Mouse (Mus musculus) ES-E14 (cell line): ENCODE results near the gene Cd164. TPM values are rescaled to one million over a fixed set of nuclear protein-coding genes. Genes with fewer than 3 reads are reported as not detected.

Source experiments
- DNase-seq: peaks from one replicate; pipeline ENCODE4 v3.0.0-alpha.2; 2013; ENCODE audit warnings: low read depth, low spot score
- H3K27ac ChIP-seq: 2 replicates; pipeline ENCODE4 v1.5.1; 2012; ENCODE audit warnings: low read depth, mild to moderate bottlenecking, low read length, moderate library complexity, mixed read lengths; ENCODE audit not compliant: poor library complexity, insufficient read depth, severe bottlenecking
- H3K36me3 ChIP-seq: 2 replicates; pipeline ENCODE4 v1.6.1; 2012; ENCODE audit warnings: mild to moderate bottlenecking, low read length, moderate library complexity, mixed read lengths; ENCODE audit not compliant: control insufficient read depth, poor library complexity, insufficient read depth, severe bottlenecking
- H3K4me1 ChIP-seq, 2 experiments: fragments of 150-350 bp in 1 of 2; sonication (generic) in 1 of 2; 2 replicates each; pipeline ENCODE4 v1.6.1; 2012; ENCODE audit warnings: low read length in 2 of 2, mild to moderate bottlenecking in 1 of 2, mixed read lengths in 1 of 2; ENCODE audit not compliant: control insufficient read depth in 2 of 2, insufficient read depth in 2 of 2, poor library complexity in 1 of 2
- H3K4me3 ChIP-seq, 2 experiments: fragments of 150-350 bp in 1 of 2; sonication (generic) in 1 of 2; 2 replicates each; pipeline ENCODE4 v1.5.1; 2012; ENCODE audit warnings: low read length in 2 of 2, low read depth in 1 of 2, mild to moderate bottlenecking in 1 of 2, mixed read lengths in 1 of 2; ENCODE audit not compliant: insufficient read depth in 1 of 2, poor library complexity in 1 of 2, severe bottlenecking in 1 of 2
- H3K9ac ChIP-seq: 2 replicates; pipeline ENCODE4 v1.6.1; 2012; ENCODE audit warnings: low read depth, mild to moderate bottlenecking, low read length, mixed read lengths; ENCODE audit not compliant: poor library complexity, insufficient read depth, severe bottlenecking
- H3K9me3 ChIP-seq: fragments of 150-350 bp; sonication (generic); 2 replicates; pipeline ENCODE4 v1.6.1; 2012; ENCODE audit warnings: low read depth, mild to moderate bottlenecking, low read length; ENCODE audit not compliant: control insufficient read depth, insufficient read depth
- CHD2 ChIP-seq: IDR thresholded peaks from 2 replicates; pipeline ENCODE4 v1.6.1; 2014; ENCODE audit warnings: mild to moderate bottlenecking, low read depth, low read length, inconsistent platforms
- HCFC1 ChIP-seq: IDR thresholded peaks from 2 replicates; pipeline ENCODE4 v1.6.1; 2012; ENCODE audit warnings: low read length, inconsistent platforms, borderline replicate concordance; ENCODE audit not compliant: insufficient read depth
- MAFK ChIP-seq: IDR thresholded peaks from 2 replicates; pipeline ENCODE4 v1.6.1; 2014; ENCODE audit warnings: mild to moderate bottlenecking, low read depth, low read length, inconsistent platforms; ENCODE audit not compliant: insufficient read depth
- ZC3H11A ChIP-seq: IDR thresholded peaks from 2 replicates; pipeline ENCODE4 v1.6.1; 2012; ENCODE audit warnings: low read depth, mild to moderate bottlenecking, inconsistent platforms, low read length, borderline replicate concordance
- ZNF384 ChIP-seq: IDR thresholded peaks from 2 replicates; pipeline ENCODE4 v1.6.1; 2012; ENCODE audit warnings: low read depth, low read length, inconsistent platforms
- in situ Hi-C, 2 experiments: fragments of 600-800 bp; cut with MboI; formaldehyde crosslinking; loops; one replicate each; pipeline ENCODE4 v1.15.1; 2025; ENCODE audit warnings: low sequenced_read_pairs in 2 of 2, inconsistent platforms in 1 of 2; ENCODE audit not compliant: unreplicated experiment in 2 of 2
- total RNA-seq: library from RNA; depleted of rRNA; stranded (reverse); fragments of 300-350 nt; gene quantifications from 2 replicates; pipeline ENCODE4 v1.2.3, GENCODE M21; 2012

The Cd164 gene
- total RNA-seq, 1 experiment = 127 TPM

- Histone ChIP-seq H3K9me3 (no peaks in the 10 kb centered on the region), H3K4me3 (peak overlapping the region in 1 of 2 experiments; percentile 26; a peak in 1 of 4 replicates), H3K27ac (no peak overlapping the region; the same call in 1 of the 2 replicates), H3K36me3 (no peaks in the 10 kb centered on the region), H3K4me1 (peaks cover 0 to 8% of the 10 kb centered on the region in 2 experiments; a peak in 3 of 4 replicates), H3K9ac (no peak overlapping the region)
- no peak for DNase-seq
- in situ Hi-C loops = no loop called here
- no peak for TF ChIP-seq ZNF384
- no peak for TF ChIP-seq HCFC1
- TF ChIP-seq CHD2 = no peak
- TF ChIP-seq MAFK = no peak
- no peak for TF ChIP-seq ZC3H11A
These were observed 25.4 kb downstream of the Cd164 start for GRCm38 (mm10) chr10:41544481-41545190.

- in situ Hi-C loops = no loop called here
- H3K9ac ChIP-seq = no peak overlapping the region
- H3K36me3 ChIP-seq = no peaks in the 10 kb centered on the region
- no peaks in the 10 kb centered on the region for H3K9me3 ChIP-seq
- H3K4me1 ChIP-seq = peaks cover 0 to 8% of the 10 kb centered on the region in 2 experiments; a peak in 3 of 4 replicates
- H3K4me3 ChIP-seq = no peak overlapping the region
- no peak for DNase-seq
- TF ChIP-seq HCFC1 (no peak), ZNF384 (no peak), ZC3H11A (no peak), MAFK (no peak), CHD2 (no peak)
- H3K27ac ChIP-seq = no peak overlapping the region; the same call in 1 of the 2 replicates
These were observed 26.1 kb downstream of the Cd164 start for GRCm38 (mm10) chr10:41545224-41545755.

- no peak overlapping the region for H3K27ac ChIP-seq
- H3K9ac ChIP-seq = no peak overlapping the region
- in situ Hi-C loops = no loop called here
- DNase-seq = no peak
- no peaks in the 10 kb centered on the region for H3K36me3 ChIP-seq
- H3K4me3 ChIP-seq = no peak overlapping the region
- H3K9me3 ChIP-seq = no peaks in the 10 kb centered on the region
- peaks cover 0 to 8% of the 10 kb centered on the region in 2 experiments; a peak in 3 of 4 replicates for H3K4me1 ChIP-seq
- TF ChIP-seq ZC3H11A (no peak), HCFC1 (no peak), ZNF384 (no peak), MAFK (no peak), CHD2 (no peak)
These were observed 27.4 kb downstream of the Cd164 start for GRCm38 (mm10) chr10:41546396-41547165.

- no peak for TF ChIP-seq MAFK
- TF ChIP-seq CHD2 = no peak
- TF ChIP-seq HCFC1 = no peak
- TF ChIP-seq ZNF384 = no peak
- no peak for TF ChIP-seq ZC3H11A
- no peak for DNase-seq
- H3K36me3 ChIP-seq = no peaks in the 10 kb centered on the region
- no peak overlapping the region for H3K27ac ChIP-seq
- no peak overlapping the region for H3K9ac ChIP-seq
- H3K4me1 ChIP-seq = peaks cover 0 to 10% of the 10 kb centered on the region in 2 experiments
- H3K9me3 ChIP-seq = no peaks in the 10 kb centered on the region
- H3K4me3 ChIP-seq = no peak overlapping the region
- in situ Hi-C loops = no loop called here
These were observed 31.5 kb downstream of the Cd164 start for GRCm38 (mm10) chr10:41550711-41551110.
